Mouse (Mus musculus) liver, postnatal 0 days (tissue): ENCODE results near the gene P2ry6. TPM values are rescaled to one million over a fixed set of nuclear protein-coding genes. Genes with fewer than 3 reads are reported as not detected.
A peak's percentile ranks its signal among the peaks of the same experiment; 100 is the strongest.

Source experiments
- ATAC-seq: fragments of 200-750 bp; cut with Nextera tagmentation; 2 replicates; pipeline ENCODE4 v1.8.0; 2017; ENCODE audit warnings: mild to moderate bottlenecking, moderate library complexity
- DNase-seq: peaks from one replicate; pipeline ENCODE4 v3.0.0-alpha.2; 2016
- H3K27ac ChIP-seq: fragments of 300-500 bp; sonication (generic); 2 replicates; pipeline ENCODE4 v1.5.1; 2014; ENCODE audit warnings: antibody characterized with exemption, moderate library complexity, mild to moderate bottlenecking, low read depth
- H3K27me3 ChIP-seq: fragments of 300-500 bp; sonication (generic); 2 replicates; pipeline ENCODE4 v1.6.1; 2014; ENCODE audit warnings: low read length, control low read depth, mixed read lengths; ENCODE audit not compliant: insufficient read depth
- H3K36me3 ChIP-seq: fragments of 300-500 bp; sonication (generic); replicated peaks from 2 replicates; pipeline ENCODE4 v1.6.1; 2014; ENCODE audit warnings: mild to moderate bottlenecking, control low read depth, low read length, moderate library complexity, mixed read lengths; ENCODE audit not compliant: insufficient read depth
- H3K4me1 ChIP-seq: fragments of 300-500 bp; sonication (generic); 2 replicates; pipeline ENCODE4 v1.6.1; 2014; ENCODE audit warnings: antibody characterized with exemption, mild to moderate bottlenecking, control low read depth; ENCODE audit not compliant: insufficient read depth
- H3K4me2 ChIP-seq: fragments of 300-500 bp; sonication (generic); 2 replicates; pipeline ENCODE4 v1.6.1; 2014; ENCODE audit warnings: low read depth, mild to moderate bottlenecking, low read length, moderate library complexity, mixed read lengths
- H3K4me3 ChIP-seq: fragments of 300-500 bp; sonication (generic); 2 replicates; pipeline ENCODE4 v1.5.1; 2014; ENCODE audit warnings: low read depth, low read length
- H3K9ac ChIP-seq: fragments of 300-500 bp; sonication (generic); replicated peaks from 2 replicates; pipeline ENCODE4 v1.6.1; 2014; ENCODE audit warnings: mild to moderate bottlenecking, moderate library complexity
- H3K9me3 ChIP-seq: fragments of 300-500 bp; sonication (generic); 2 replicates; pipeline ENCODE4 v1.6.1; 2016; ENCODE audit warnings: mild to moderate bottlenecking, control low read depth, low read length, mixed read lengths
- CTCF ChIP-seq: sonication (generic); IDR thresholded peaks from 2 replicates; pipeline ENCODE4 v1.5.1; 2016; ENCODE audit warnings: antibody characterized with exemption, low read depth
- EP300 ChIP-seq: IDR thresholded peaks from 2 replicates; pipeline ENCODE4 v1.6.1; 2016; ENCODE audit warnings: antibody characterized with exemption, low read depth, mild to moderate bottlenecking
- WGBS: fragments of 180-500 bp; shearing (Covaris S2); extraction: QIAGEN DNeasy Blood & Tissue Kit; methylation state at CpG from one replicate; pipeline ENCODE4 v1.1.7; 2014; ENCODE audit not compliant: insufficient replicate concordance; 5-methylcytosine and 5-hydroxymethylcytosine counted together
- polyA plus RNA-seq: library from polyadenylated mRNA; unstranded; fragments of >200 nt; fragmentation: Nextera tagmentation; extraction: Ambion mirVana; gene quantifications from 2 replicates; pipeline ENCODE4 v1.2.1, GENCODE M21; 2015

The P2ry6 gene
- polyA plus RNA-seq, 1 experiment from 2014 or later: 5.3 TPM

DNA sequence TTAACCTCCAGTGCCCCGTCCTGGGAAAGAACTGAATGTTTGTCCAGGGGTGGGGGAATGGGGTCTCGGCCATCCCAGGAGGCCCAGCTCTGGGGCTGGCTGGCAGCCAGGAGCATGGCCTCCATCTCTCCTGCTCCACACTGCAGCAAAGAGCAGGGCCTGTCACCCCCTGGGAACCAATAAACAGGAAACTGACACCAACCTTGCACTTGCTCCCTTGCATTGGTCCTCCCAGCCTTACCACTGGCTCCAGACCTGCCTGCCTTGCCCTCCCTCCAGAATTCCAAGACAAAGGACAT lies 54.7 kb downstream of the P2ry6 start:
- Histone ChIP-seq H3K36me3 (no peaks in the 10 kb centered on the region), H3K9me3 (no peaks in the 10 kb centered on the region), H3K4me1 (peaks cover 3% of the 10 kb centered on the region; the same call in 1 of the 2 replicates), H3K4me2 (no peak overlapping the region), H3K27ac (no peak overlapping the region), H3K27me3 (no peaks in the 10 kb centered on the region), H3K9ac (no peak overlapping the region), H3K4me3 (no peak overlapping the region)
- 30% methylated on average over 2 of the region's 2 CpGs for WGBS
- DNase-seq (no peak), ATAC-seq (no peak)
- TF ChIP-seq CTCF (no peak), EP300 (no peak)

DNA sequence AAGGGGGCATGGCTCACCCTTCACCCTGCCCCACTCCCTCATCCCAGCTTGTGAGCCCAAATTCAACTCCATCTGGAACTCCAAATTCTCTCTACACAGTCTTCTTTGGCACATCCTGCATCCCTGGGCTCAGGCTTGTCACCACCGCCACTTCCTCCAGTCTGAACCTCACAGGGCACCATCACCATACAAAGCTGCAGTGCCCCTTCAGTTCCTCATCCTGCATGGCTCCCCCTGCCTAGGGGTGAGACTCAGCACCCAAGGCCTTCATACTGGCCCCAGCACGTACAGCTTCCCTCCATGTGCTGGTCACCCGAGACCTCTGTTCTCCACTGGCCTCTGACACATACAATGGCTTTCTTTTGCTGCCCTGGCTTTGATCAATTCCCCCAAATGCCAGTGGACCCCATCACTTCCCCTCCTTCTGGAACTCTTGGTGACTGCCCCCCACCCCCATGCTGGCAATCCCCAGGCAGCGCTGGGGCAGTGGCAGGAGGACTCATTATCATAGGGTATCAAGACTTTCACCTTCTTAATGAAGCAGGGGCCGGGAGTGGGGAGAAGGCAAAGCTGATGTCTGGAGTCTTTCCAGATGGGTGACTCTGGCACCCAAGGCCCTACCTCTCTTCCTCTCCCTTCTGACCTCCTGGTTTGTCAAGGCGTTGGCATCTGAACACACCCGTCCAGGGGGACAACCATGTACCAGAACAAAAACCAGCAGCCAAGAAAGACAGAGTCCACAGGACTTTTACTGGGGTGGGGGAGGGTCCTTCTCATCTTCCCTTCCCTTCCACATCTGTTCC lies 55.2 kb downstream of the P2ry6 start:
- H3K4me1 ChIP-seq: peaks cover 3% of the 10 kb centered on the region; the same call in 1 of the 2 replicates
- no peak overlapping the region for H3K4me3 ChIP-seq
- H3K9ac ChIP-seq: no peak overlapping the region
- no peaks in the 10 kb centered on the region for H3K36me3 ChIP-seq
- ATAC-seq: no peak
- no peak for DNase-seq
- TF ChIP-seq CTCF (no peak), EP300 (no peak)
- no peaks in the 10 kb centered on the region for H3K9me3 ChIP-seq
- peak overlapping the region; percentile 2; the same call in 1 of the 2 replicates for H3K27ac ChIP-seq
- no peaks in the 10 kb centered on the region for H3K27me3 ChIP-seq
- no peak overlapping the region for H3K4me2 ChIP-seq
- WGBS: 69% methylated on average over 7 of the region's 7 CpGs

DNA sequence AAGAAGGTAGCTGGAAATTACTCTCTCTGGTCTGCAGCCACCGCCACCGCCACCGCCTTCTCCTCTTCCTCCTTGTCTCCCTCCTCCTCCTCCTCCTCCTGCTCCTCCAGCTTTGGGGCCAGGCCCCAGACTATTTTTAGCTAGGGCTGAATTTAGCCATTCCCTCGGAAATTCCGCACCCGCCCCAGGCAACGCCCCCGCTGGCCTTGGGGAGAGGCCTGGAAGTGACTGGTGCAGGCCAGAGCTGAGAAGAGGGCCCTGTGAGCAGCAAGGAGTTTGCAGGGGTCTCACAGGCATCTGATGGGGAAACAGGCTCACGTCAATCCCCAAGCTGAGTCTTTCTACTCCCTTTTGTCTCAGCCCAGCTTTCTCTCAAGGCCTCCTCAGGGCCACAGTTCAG lies 56.3 kb downstream of the P2ry6 start:
- 62% methylated on average over 9 of the region's 9 CpGs for WGBS
- H3K4me3 ChIP-seq: no peak overlapping the region
- H3K27ac ChIP-seq: 0 out of 2 replicates have a peak overlapping the region, but pooled peaks have one; percentile 2
- DNase-seq: no peak
- no peaks in the 10 kb centered on the region for H3K36me3 ChIP-seq
- peaks cover 3% of the 10 kb centered on the region; the same call in 1 of the 2 replicates for H3K4me1 ChIP-seq
- no peak overlapping the region for H3K4me2 ChIP-seq
- no peaks in the 10 kb centered on the region for H3K9me3 ChIP-seq
- TF ChIP-seq EP300 (no peak), CTCF (no peak)
- ATAC-seq: no peak
- no peaks in the 10 kb centered on the region for H3K27me3 ChIP-seq
- H3K9ac ChIP-seq: no peak overlapping the region

DNA sequence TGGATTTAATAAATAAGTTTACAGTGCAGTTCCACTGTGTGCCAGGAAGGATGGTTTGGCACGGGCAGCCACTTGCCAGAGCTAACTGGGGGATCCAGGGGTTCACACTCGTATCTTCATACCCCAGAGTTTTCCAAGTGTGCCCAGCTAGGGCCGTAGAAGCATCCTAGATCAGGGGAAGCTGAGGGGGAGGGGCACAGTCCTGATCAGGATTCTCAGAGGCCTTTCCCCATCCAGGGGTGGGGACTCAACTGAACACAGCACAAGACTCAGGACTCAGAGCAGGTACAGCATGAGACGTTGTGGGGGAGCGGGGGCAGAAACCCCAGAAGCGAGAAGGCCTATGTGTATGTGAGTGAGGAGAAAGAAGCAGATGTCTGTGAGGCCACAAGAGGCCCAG lies 56.7 kb downstream of the P2ry6 start:
- H3K27ac ChIP-seq: no peak overlapping the region
- H3K4me2 ChIP-seq: no peak overlapping the region

DNA sequence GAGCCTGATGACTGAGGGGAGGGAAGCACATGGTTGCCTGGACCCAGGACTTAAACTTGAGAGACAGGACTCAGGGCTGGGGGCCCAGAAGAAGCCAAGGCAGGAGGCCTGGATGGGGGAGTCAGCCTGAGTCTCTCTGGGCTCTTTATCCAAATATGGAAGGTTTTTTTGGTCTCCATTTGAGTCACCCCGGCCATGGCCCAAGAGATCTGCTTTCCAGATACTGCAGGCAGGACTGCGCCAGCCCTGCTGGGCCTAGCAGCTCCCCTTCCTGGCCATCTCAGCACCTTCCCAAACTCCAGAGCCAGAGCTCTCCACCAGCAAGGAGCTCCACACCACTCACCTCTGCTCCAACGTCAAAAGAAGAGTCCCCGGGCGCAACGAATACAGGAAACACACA lies 57.9 kb downstream of the P2ry6 start:
- no peak overlapping the region for H3K27ac ChIP-seq
- H3K27me3 ChIP-seq: no peaks in the 10 kb centered on the region
- H3K4me2 ChIP-seq: no peak overlapping the region
- no peaks in the 10 kb centered on the region for H3K9me3 ChIP-seq
- no peak for DNase-seq
- H3K4me1 ChIP-seq: peaks cover 3% of the 10 kb centered on the region; the same call in 1 of the 2 replicates
- ATAC-seq: no peak
- H3K9ac ChIP-seq: no peak overlapping the region
- H3K4me3 ChIP-seq: no peak overlapping the region
- TF ChIP-seq CTCF (no peak), EP300 (no peak)
- no peaks in the 10 kb centered on the region for H3K36me3 ChIP-seq
- 73% methylated on average over 6 of the region's 6 CpGs for WGBS

More for the DNA sequence above, 56.7 kb downstream of the P2ry6 start:
- DNase-seq: no peak
- WGBS: 79% methylated on average over 6 of the region's 6 CpGs
- Histone ChIP-seq H3K27me3 (no peaks in the 10 kb centered on the region), H3K4me3 (no peak overlapping the region), H3K9ac (no peak overlapping the region), H3K4me1 (peaks cover 3% of the 10 kb centered on the region; the same call in 1 of the 2 replicates), H3K36me3 (no peaks in the 10 kb centered on the region), H3K9me3 (no peaks in the 10 kb centered on the region)
- TF ChIP-seq EP300: no peak
- TF ChIP-seq CTCF: no peak
- no peak for ATAC-seq

DNA sequence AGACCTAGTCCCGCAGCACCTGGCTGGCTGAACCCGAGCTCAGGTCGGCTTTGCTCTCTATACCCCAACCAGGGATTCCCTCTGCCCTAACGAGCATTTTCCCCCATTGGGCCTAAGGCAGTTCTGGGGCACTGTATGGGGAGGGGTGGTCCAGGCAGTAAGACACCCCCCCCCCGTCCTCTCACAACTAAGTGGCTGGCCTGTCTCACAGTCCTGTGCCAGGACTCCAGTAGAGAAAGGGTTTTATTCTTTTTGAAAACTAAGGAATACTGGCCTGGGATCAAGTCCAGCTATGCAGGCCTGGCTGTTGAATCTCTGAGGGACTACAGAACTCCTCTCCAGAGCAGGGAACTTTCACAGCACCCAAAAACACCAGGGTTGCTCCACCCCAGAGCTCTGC lies 59.2 kb downstream of the P2ry6 start:
- Histone ChIP-seq H3K27me3 (no peaks in the 10 kb centered on the region), H3K27ac (no peak overlapping the region), H3K36me3 (no peaks in the 10 kb centered on the region), H3K9ac (no peak overlapping the region), H3K4me2 (no peak overlapping the region), H3K9me3 (no peaks in the 10 kb centered on the region), H3K4me1 (peaks cover 3% of the 10 kb centered on the region; the same call in 1 of the 2 replicates), H3K4me3 (no peak overlapping the region)
- no peak for TF ChIP-seq CTCF
- no peak for TF ChIP-seq EP300
- DNase-seq (no peak), ATAC-seq (no peak)
- 76% methylated on average over 5 of the region's 5 CpGs for WGBS
